Mouse (Mus musculus): ENCODE results near the gene Bcl6b. TPM values are rescaled to one million over a fixed set of nuclear protein-coding genes. Genes with fewer than 3 reads are reported as not detected.

Gene Bcl6b
- polyA plus RNA-seq, 1 experiment, result 4.1 TPM

DNA sequence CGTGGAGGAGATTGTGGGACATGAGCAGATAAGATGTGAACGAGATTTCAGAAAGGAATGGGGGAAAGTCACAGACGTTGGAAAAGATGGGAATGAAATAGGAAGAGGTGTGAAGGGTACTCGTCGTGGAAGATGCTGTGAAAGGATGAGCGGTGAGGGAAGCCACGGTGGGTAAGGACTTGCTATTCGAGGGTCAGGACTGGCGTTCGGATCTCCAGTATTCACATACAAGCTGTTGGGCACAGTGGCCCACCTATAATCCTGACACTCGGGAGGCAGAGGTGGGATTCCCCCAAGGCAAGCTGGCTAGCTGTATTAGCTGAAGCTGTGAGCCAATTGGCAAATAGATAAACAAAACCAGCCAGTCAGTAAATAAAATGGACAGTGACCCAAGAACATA lies 50.8 kb downstream of the Bcl6b start:
- Histone ChIP-seq H3K4me1 (ENCODE audit: control insufficient read depth, insufficient read depth, low read length) (no peaks in the 10 kb centered on the region), H3K27ac (ENCODE audit: insufficient read depth, low read length) (no peak overlapping the region), H3K4me3 (ENCODE audit: low read depth, low read length) (no peak overlapping the region), H3K9ac (ENCODE audit: low read depth, poor library complexity, severe bottlenecking) (no peak overlapping the region), H3K9me3 (replicated peaks; ENCODE audit: control insufficient read depth, insufficient read depth, low read length, poor library complexity, severe bottlenecking) (no peaks in the 10 kb centered on the region), H3K27me3 (ENCODE audit: control insufficient read depth, insufficient read depth, low read length, poor library complexity, severe bottlenecking) (no peaks in the 10 kb centered on the region), H3K36me3 (ENCODE audit: control insufficient read depth, insufficient read depth, low read length, poor library complexity, severe bottlenecking) (no peaks in the 10 kb centered on the region)
- TF ChIP-seq EP300 (IDR thresholded peaks at IDR 0.05; ENCODE audit: insufficient read depth, low read depth, low read length), result no peak
- TF ChIP-seq CTCF (IDR thresholded peaks at IDR 0.05; ENCODE audit: low read depth, low read length), result no peak
- TF ChIP-seq POLR2A (IDR thresholded peaks at IDR 0.05; ENCODE audit: insufficient read depth, low read length), result no peak

DNA sequence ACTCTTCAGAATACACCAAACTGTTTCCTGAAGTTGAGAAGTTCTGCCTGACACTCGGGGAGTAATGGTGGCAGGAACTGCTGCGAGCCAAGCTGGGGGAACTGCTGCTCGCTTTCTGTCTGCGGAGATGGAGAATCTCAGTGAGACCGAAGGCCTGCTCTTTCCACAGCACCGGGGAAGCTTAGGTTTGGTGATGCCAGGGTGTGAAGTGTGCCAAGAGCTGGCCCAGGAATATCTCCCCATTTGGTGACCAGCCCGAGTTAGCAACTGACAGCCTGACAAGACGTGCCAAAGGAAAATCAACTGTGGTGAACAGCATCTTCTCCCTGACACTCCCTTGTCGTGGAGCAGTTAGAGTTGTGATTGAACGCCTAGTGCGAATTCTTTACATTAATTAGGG lies 51.3 kb downstream of the Bcl6b start:
- TF ChIP-seq CTCF (IDR thresholded peaks at IDR 0.05; ENCODE audit: low read depth, low read length) (no peak), POLR2A (IDR thresholded peaks at IDR 0.05; ENCODE audit: insufficient read depth, low read length) (no peak), EP300 (IDR thresholded peaks at IDR 0.05; ENCODE audit: insufficient read depth, low read depth, low read length) (no peak)
- no peak overlapping the region for H3K27ac ChIP-seq (ENCODE audit: insufficient read depth, low read length)
- H3K9me3 ChIP-seq (replicated peaks; ENCODE audit: control insufficient read depth, insufficient read depth, low read length, poor library complexity, severe bottlenecking), result no peaks in the 10 kb centered on the region
- no peak overlapping the region for H3K4me3 ChIP-seq (ENCODE audit: low read depth, low read length)
- no peaks in the 10 kb centered on the region for H3K4me1 ChIP-seq (ENCODE audit: control insufficient read depth, insufficient read depth, low read length)
- no peaks in the 10 kb centered on the region for H3K27me3 ChIP-seq (ENCODE audit: control insufficient read depth, insufficient read depth, low read length, poor library complexity, severe bottlenecking)
- no peak overlapping the region for H3K9ac ChIP-seq (ENCODE audit: low read depth, poor library complexity, severe bottlenecking)
- no peaks in the 10 kb centered on the region for H3K36me3 ChIP-seq (ENCODE audit: control insufficient read depth, insufficient read depth, low read length, poor library complexity, severe bottlenecking)

DNA sequence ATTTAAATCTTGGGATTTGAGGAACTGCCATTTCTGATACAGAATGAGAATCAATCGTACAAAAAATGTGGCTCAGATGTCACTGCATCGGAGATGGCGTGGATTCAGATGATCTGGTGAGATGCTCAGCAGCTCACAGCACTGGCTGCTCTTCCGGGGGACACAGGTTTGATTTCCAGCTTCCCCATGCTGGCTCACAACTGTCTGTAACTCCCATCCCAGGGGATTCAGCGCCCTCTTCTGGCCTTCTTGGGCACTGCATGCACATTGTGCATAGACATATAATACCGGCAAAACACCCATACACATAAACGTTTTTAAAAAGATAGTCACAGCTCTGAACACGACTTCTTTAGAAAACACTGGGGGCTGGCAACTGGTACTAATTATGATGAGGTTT lies 52.0 kb downstream of the Bcl6b start:
- Histone ChIP-seq H3K36me3 (ENCODE audit: control insufficient read depth, insufficient read depth, low read length, poor library complexity, severe bottlenecking) (no peaks in the 10 kb centered on the region), H3K4me1 (ENCODE audit: control insufficient read depth, insufficient read depth, low read length) (no peaks in the 10 kb centered on the region), H3K27me3 (ENCODE audit: control insufficient read depth, insufficient read depth, low read length, poor library complexity, severe bottlenecking) (no peaks in the 10 kb centered on the region), H3K4me3 (ENCODE audit: low read depth, low read length) (no peak overlapping the region), H3K27ac (ENCODE audit: insufficient read depth, low read length) (no peak overlapping the region), H3K9me3 (replicated peaks; ENCODE audit: control insufficient read depth, insufficient read depth, low read length, poor library complexity, severe bottlenecking) (no peaks in the 10 kb centered on the region), H3K9ac (ENCODE audit: low read depth, poor library complexity, severe bottlenecking) (no peak overlapping the region)
- TF ChIP-seq POLR2A (IDR thresholded peaks at IDR 0.05; ENCODE audit: insufficient read depth, low read length), result no peak
- TF ChIP-seq CTCF (IDR thresholded peaks at IDR 0.05; ENCODE audit: low read depth, low read length), result peak; percentile 72

DNA sequence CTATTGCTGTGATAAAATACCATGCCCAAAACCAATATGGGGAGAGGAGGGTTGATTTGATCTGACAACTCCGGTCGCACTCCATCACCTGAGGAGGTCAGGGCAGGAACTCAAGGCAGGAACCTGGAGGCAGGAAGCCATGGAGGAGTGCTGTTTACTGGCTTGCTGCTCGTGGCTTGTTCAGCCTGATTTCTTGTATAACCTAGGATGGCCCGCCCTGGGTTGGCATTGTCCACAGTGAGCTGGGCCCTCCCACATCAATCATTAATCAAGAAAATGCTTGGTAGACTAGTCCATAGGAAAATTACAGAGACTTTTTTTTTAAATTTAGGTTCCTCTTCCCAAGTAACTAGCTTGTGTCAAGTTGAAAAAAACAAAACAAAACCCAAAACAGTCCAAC lies 55.1 kb downstream of the Bcl6b start:
- no peak overlapping the region for H3K4me3 ChIP-seq (ENCODE audit: low read depth, low read length)
- H3K9ac ChIP-seq (ENCODE audit: low read depth, poor library complexity, severe bottlenecking), result no peak overlapping the region
- TF ChIP-seq POLR2A (IDR thresholded peaks at IDR 0.05; ENCODE audit: insufficient read depth, low read length) (no peak), EP300 (IDR thresholded peaks at IDR 0.05; ENCODE audit: insufficient read depth, low read depth, low read length) (no peak), CTCF (IDR thresholded peaks at IDR 0.05; ENCODE audit: low read depth, low read length) (no peak)
- H3K27me3 ChIP-seq (ENCODE audit: control insufficient read depth, insufficient read depth, low read length, poor library complexity, severe bottlenecking), result no peaks in the 10 kb centered on the region
- no peak overlapping the region for H3K27ac ChIP-seq (ENCODE audit: insufficient read depth, low read length)
- no peaks in the 10 kb centered on the region for H3K4me1 ChIP-seq (ENCODE audit: control insufficient read depth, insufficient read depth, low read length)
- H3K9me3 ChIP-seq (replicated peaks; ENCODE audit: control insufficient read depth, insufficient read depth, low read length, poor library complexity, severe bottlenecking), result no peaks in the 10 kb centered on the region
- H3K36me3 ChIP-seq (ENCODE audit: control insufficient read depth, insufficient read depth, low read length, poor library complexity, severe bottlenecking), result no peaks in the 10 kb centered on the region

Other genes with a start within 250 kb of the Bcl6b start
- gene Ctdnep1, start 248.6 kb downstream of the Bcl6b start, polyA plus RNA-seq (2011; ENCODE audit: insufficient read depth, insufficient read length, low read depth, missing spikeins), result 61.9 and 63.4 TPM in 2 replicates
- 77.6 and 80.1 TPM in 2 replicates for gene Elp5, start 247.3 kb downstream of the Bcl6b start, polyA plus RNA-seq (2011; ENCODE audit: insufficient read depth, insufficient read length, low read depth, missing spikeins)
- gene Gabarap, start 238.7 kb downstream of the Bcl6b start, polyA plus RNA-seq (2011; ENCODE audit: insufficient read depth, insufficient read length, low read depth, missing spikeins), result 141 and 144 TPM in 2 replicates
- 75.6 and 83.0 TPM in 2 replicates for gene Phf23, start 234.0 kb downstream of the Bcl6b start, polyA plus RNA-seq (2011; ENCODE audit: insufficient read depth, insufficient read length, low read depth, missing spikeins)
- gene Dvl2, start 229.2 kb downstream of the Bcl6b start, polyA plus RNA-seq (2011; ENCODE audit: insufficient read depth, insufficient read length, low read depth, missing spikeins), result 60.1 and 63.3 TPM in 2 replicates
- gene Acadvl, start 214.4 kb downstream of the Bcl6b start, polyA plus RNA-seq (2011; ENCODE audit: insufficient read depth, insufficient read length, low read depth, missing spikeins), result 17.1 and 19.8 TPM in 2 replicates
- gene Dlg4, start 212.9 kb downstream of the Bcl6b start, polyA plus RNA-seq (2011; ENCODE audit: insufficient read depth, insufficient read length, low read depth, missing spikeins), result 17.1 and 25.7 TPM in 2 replicates
- not detected in 2 replicates for gene Asgr1, start 175.7 kb downstream of the Bcl6b start, polyA plus RNA-seq (2011; ENCODE audit: insufficient read depth, insufficient read length, low read depth, missing spikeins)
- gene Asgr2, start 137.2 kb downstream of the Bcl6b start, polyA plus RNA-seq (2011; ENCODE audit: insufficient read depth, insufficient read length, low read depth, missing spikeins), result not detected in 2 replicates
- gene Mgl2, start 99.5 kb downstream of the Bcl6b start, polyA plus RNA-seq (2011; ENCODE audit: insufficient read depth, insufficient read length, low read depth, missing spikeins), result 0.37 and 0.43 TPM in 2 replicates
- not detected in 2 replicates for gene Clec10a, start 73.6 kb downstream of the Bcl6b start, polyA plus RNA-seq (2011; ENCODE audit: insufficient read depth, insufficient read length, low read depth, missing spikeins)
- gene Slc16a11, start 17.0 kb downstream of the Bcl6b start, polyA plus RNA-seq (2011; ENCODE audit: insufficient read depth, insufficient read length, low read depth, missing spikeins), result 2.0 and 3.5 TPM in 2 replicates
- gene Slc16a13, start 8.7 kb downstream of the Bcl6b start, polyA plus RNA-seq (2011; ENCODE audit: insufficient read depth, insufficient read length, low read depth, missing spikeins), result 8.9 and 11.2 TPM in 2 replicates
- 108 and 126 TPM in 2 replicates for gene 0610010K14Rik, start 8.1 kb upstream of the Bcl6b start, polyA plus RNA-seq (2011; ENCODE audit: insufficient read depth, insufficient read length, low read depth, missing spikeins)
- gene Gm21988, start 10.0 kb upstream of the Bcl6b start, polyA plus RNA-seq (2011; ENCODE audit: insufficient read depth, insufficient read length, low read depth, missing spikeins), result 0.55 and 0.65 TPM in 2 replicates
- 88.5 and 97.8 TPM in 2 replicates for gene Rnasek, start 10.0 kb upstream of the Bcl6b start, polyA plus RNA-seq (2011; ENCODE audit: insufficient read depth, insufficient read length, low read depth, missing spikeins)
- 1.4 and 2.1 TPM in 2 replicates for gene Alox12, start 25.6 kb upstream of the Bcl6b start, polyA plus RNA-seq (2011; ENCODE audit: insufficient read depth, insufficient read length, low read depth, missing spikeins)
- 0.58 TPM in 1 of 2 replicates, not detected in the other for gene Alox12e, start 92.8 kb upstream of the Bcl6b start, polyA plus RNA-seq (2011; ENCODE audit: insufficient read depth, insufficient read length, low read depth, missing spikeins)
- gene Alox15, start 122.2 kb upstream of the Bcl6b start, polyA plus RNA-seq (2011; ENCODE audit: insufficient read depth, insufficient read length, low read depth, missing spikeins), result 2.2 and 3.0 TPM in 2 replicates
- 74.1 TPM in 2 replicates for gene Pelp1, start 180.2 kb upstream of the Bcl6b start, polyA plus RNA-seq (2011; ENCODE audit: insufficient read depth, insufficient read length, low read depth, missing spikeins)
- 34.2 and 39.6 TPM in 2 replicates for gene Arrb2, start 202.8 kb upstream of the Bcl6b start, polyA plus RNA-seq (2011; ENCODE audit: insufficient read depth, insufficient read length, low read depth, missing spikeins)
- gene Med11, start 222.1 kb upstream of the Bcl6b start, polyA plus RNA-seq (2011; ENCODE audit: insufficient read depth, insufficient read length, low read depth, missing spikeins), result 26.9 and 32.1 TPM in 2 replicates
- gene Zmynd15, start 229.6 kb upstream of the Bcl6b start, polyA plus RNA-seq (2011; ENCODE audit: insufficient read depth, insufficient read length, low read depth, missing spikeins), result 0.78 and 1.3 TPM in 2 replicates
- 15.7 and 16.6 TPM in 2 replicates for gene Cxcl16, start 230.2 kb upstream of the Bcl6b start, polyA plus RNA-seq (2011; ENCODE audit: insufficient read depth, insufficient read length, low read depth, missing spikeins)

Data from ES-Bruce4 (cell line).